Mouse (Mus musculus): ENCODE data around the gene Ttc28. TPM values are rescaled to one million over a fixed set of nuclear protein-coding genes. Genes with fewer than 3 reads are reported as not detected.
A peak's percentile ranks its signal among the peaks of the same experiment; 100 is the strongest.
"Not testable (repeated sequence)": the region's sequence is repeated elsewhere in the genome, so short reads cannot be mapped to it uniquely, and the experiment has no call there.

The Ttc28 gene
- polyA plus RNA-seq (2014; fragmentation: Nextera tagmentation; extraction: Ambion mirVana), result 13.0 and 14.0 TPM in 2 replicates

- peak; percentile 91 for ATAC-seq (replicated peaks; ENCODE audit: low FRiP score, low TSS enrichment, low read depth)
- Histone ChIP-seq H3K4me1 (replicated peaks; ENCODE audit: control insufficient read depth, insufficient read depth, low read length) (peaks cover 6% of the 10 kb centered on the region; the same call in 1 of the 2 replicates), H3K27ac (ENCODE audit: low read depth) (peak within 1 kb of the TSS; percentile 77), H3K4me3 (ENCODE audit: low read depth, low read length) (peak within 1 kb of the TSS; percentile 74), H3K4me2 (ENCODE audit: low read length) (peak within 1 kb of the TSS; percentile 89), H3K27me3 (replicated peaks; ENCODE audit: control insufficient read depth, insufficient read depth, low read length) (no peaks in the 10 kb centered on the region), H3K36me3 (ENCODE audit: control insufficient read depth, insufficient read depth, low read length) (no peaks in the 10 kb centered on the region; the same call in 1 of the 2 replicates), H3K9me3 (ENCODE audit: control insufficient read depth, low read length) (no peaks in the 10 kb centered on the region), H3K9ac (ENCODE audit: low read length) (peak within 1 kb of the TSS; percentile 90)
- under 1% methylated on average over 85 of the region's 101 CpGs for WGBS
- peak; percentile 94 for DNase-seq (ENCODE audit: low spot score)
Observed at GRCm38 (mm10) chr5:110879584-110880374, at the start of gene Ttc28. Ttc28 (plus strand) TSS chr5:110879803.

GRCm38 (mm10) chr5:110831036-110831720, 48.4 kb upstream of the Ttc28 start:
- H3K4me2 ChIP-seq (ENCODE audit: low read length), result no peak overlapping the region
- H3K36me3 ChIP-seq (ENCODE audit: control insufficient read depth, insufficient read depth, low read length), result peaks cover 11% of the 10 kb centered on the region; the same call in 1 of the 2 replicates
- H3K4me3 ChIP-seq (ENCODE audit: low read depth, low read length), result no peak overlapping the region
- no peaks in the 10 kb centered on the region for H3K27me3 ChIP-seq (replicated peaks; ENCODE audit: control insufficient read depth, insufficient read depth, low read length)
- no peak for DNase-seq (ENCODE audit: low spot score)
- H3K9ac ChIP-seq (ENCODE audit: low read length), result no peak overlapping the region
- H3K27ac ChIP-seq (ENCODE audit: low read depth), result no peak overlapping the region
- H3K9me3 ChIP-seq (ENCODE audit: control insufficient read depth, low read length), result no peaks in the 10 kb centered on the region
- WGBS, result 88% methylated on average over 5 of the region's 5 CpGs
- H3K4me1 ChIP-seq (replicated peaks; ENCODE audit: control insufficient read depth, insufficient read depth, low read length), result peaks cover 7% of the 10 kb centered on the region
- ATAC-seq (replicated peaks; ENCODE audit: low FRiP score, low TSS enrichment, low read depth), result no peak

- DNase-seq (ENCODE audit: low spot score) (peak; percentile 61), ATAC-seq (replicated peaks; ENCODE audit: low FRiP score, low TSS enrichment, low read depth) (no peak)
- Histone ChIP-seq H3K27ac (ENCODE audit: low read depth) (no peak overlapping the region), H3K9ac (ENCODE audit: low read length) (no peak overlapping the region), H3K36me3 (ENCODE audit: control insufficient read depth, insufficient read depth, low read length) (0 out of 2 replicates have a peak, but pooled peaks cover 7% of the 10 kb centered on the region), H3K27me3 (replicated peaks; ENCODE audit: control insufficient read depth, insufficient read depth, low read length) (no peaks in the 10 kb centered on the region), H3K4me1 (replicated peaks; ENCODE audit: control insufficient read depth, insufficient read depth, low read length) (peaks cover 11% of the 10 kb centered on the region), H3K4me3 (ENCODE audit: low read depth, low read length) (no peak overlapping the region), H3K9me3 (ENCODE audit: control insufficient read depth, low read length) (no peaks in the 10 kb centered on the region), H3K4me2 (ENCODE audit: low read length) (no peak overlapping the region)
- WGBS, result 14% methylated on average over 3 of the region's 3 CpGs
Observed at GRCm38 (mm10) chr5:110835959-110836358, 43.6 kb upstream of the Ttc28 start.

- H3K27ac ChIP-seq (ENCODE audit: low read depth); H3K4me2 ChIP-seq (ENCODE audit: low read length); DNase-seq (ENCODE audit: low spot score); ATAC-seq (replicated peaks; ENCODE audit: low FRiP score, low TSS enrichment, low read depth); H3K27me3 ChIP-seq (replicated peaks; ENCODE audit: control insufficient read depth, insufficient read depth, low read length); H3K9me3 ChIP-seq (ENCODE audit: control insufficient read depth, low read length); H3K9ac ChIP-seq (ENCODE audit: low read length); H3K4me3 ChIP-seq (ENCODE audit: low read depth, low read length): not testable (repeated sequence)
- H3K4me1 ChIP-seq (replicated peaks; ENCODE audit: control insufficient read depth, insufficient read depth, low read length), result peaks cover 11% of the 10 kb centered on the region
- WGBS, result 97% methylated on average over 5 of the region's 5 CpGs
- peaks cover 21% of the 10 kb centered on the region for H3K36me3 ChIP-seq (ENCODE audit: control insufficient read depth, insufficient read depth, low read length)
Observed at GRCm38 (mm10) chr5:110838016-110838415, 41.6 kb upstream of the Ttc28 start.

- Histone ChIP-seq H3K9me3 (ENCODE audit: control insufficient read depth, low read length) (no peaks in the 10 kb centered on the region), H3K27ac (ENCODE audit: low read depth) (peak overlapping the region; percentile 59; the same call in 1 of the 2 replicates), H3K9ac (ENCODE audit: low read length) (peak overlapping the region; percentile 73), H3K27me3 (replicated peaks; ENCODE audit: control insufficient read depth, insufficient read depth, low read length) (no peaks in the 10 kb centered on the region), H3K36me3 (ENCODE audit: control insufficient read depth, insufficient read depth, low read length) (peaks cover 17% of the 10 kb centered on the region), H3K4me3 (ENCODE audit: low read depth, low read length) (peak overlapping the region; percentile 62), H3K4me2 (ENCODE audit: low read length) (peak overlapping the region; percentile 79), H3K4me1 (replicated peaks; ENCODE audit: control insufficient read depth, insufficient read depth, low read length) (peaks cover 11% of the 10 kb centered on the region)
- DNase-seq (ENCODE audit: low spot score) (no peak), ATAC-seq (replicated peaks; ENCODE audit: low FRiP score, low TSS enrichment, low read depth) (no peak; the same call in 1 of the 2 replicates)
- WGBS, result 4% methylated on average over 28 of the region's 28 CpGs
Observed at GRCm38 (mm10) chr5:110839038-110839677, 40.4 kb upstream of the Ttc28 start.

- Histone ChIP-seq H3K27me3 (replicated peaks; ENCODE audit: control insufficient read depth, insufficient read depth, low read length) (no peaks in the 10 kb centered on the region), H3K4me1 (replicated peaks; ENCODE audit: control insufficient read depth, insufficient read depth, low read length) (peaks cover 11% of the 10 kb centered on the region), H3K4me3 (ENCODE audit: low read depth, low read length) (peak within 1 kb of the TSS; percentile 62), H3K9ac (ENCODE audit: low read length) (peak within 1 kb of the TSS; percentile 73), H3K27ac (ENCODE audit: low read depth) (peak within 1 kb of the TSS; percentile 83), H3K4me2 (ENCODE audit: low read length) (peak within 1 kb of the TSS; percentile 79), H3K36me3 (ENCODE audit: control insufficient read depth, insufficient read depth, low read length) (peaks cover 17% of the 10 kb centered on the region), H3K9me3 (ENCODE audit: control insufficient read depth, low read length) (no peaks in the 10 kb centered on the region)
- DNase-seq (ENCODE audit: low spot score), result peak; percentile 95
- ATAC-seq (replicated peaks; ENCODE audit: low FRiP score, low TSS enrichment, low read depth), result peak; percentile 99
- under 1% methylated on average over 41 of the region's 41 CpGs for WGBS
Observed at GRCm38 (mm10) chr5:110839678-110840365, 39.8 kb upstream of the Ttc28 start, which contains the start of the genes Hscb and Chek2. Hscb (minus strand) TSS chr5:110839777. Chek2 (plus strand) TSS chr5:110839979.

- Histone ChIP-seq H3K4me3 (ENCODE audit: low read depth, low read length) (peak overlapping the region; percentile 62), H3K27ac (ENCODE audit: low read depth) (peak overlapping the region; percentile 83), H3K4me2 (ENCODE audit: low read length) (peak overlapping the region; percentile 60), H3K9ac (ENCODE audit: low read length) (peak overlapping the region; percentile 56), H3K27me3 (replicated peaks; ENCODE audit: control insufficient read depth, insufficient read depth, low read length) (no peaks in the 10 kb centered on the region), H3K4me1 (replicated peaks; ENCODE audit: control insufficient read depth, insufficient read depth, low read length) (peaks cover 11% of the 10 kb centered on the region), H3K9me3 (ENCODE audit: control insufficient read depth, low read length) (no peaks in the 10 kb centered on the region), H3K36me3 (ENCODE audit: control insufficient read depth, insufficient read depth, low read length) (peaks cover 21% of the 10 kb centered on the region)
- ATAC-seq (replicated peaks; ENCODE audit: low FRiP score, low TSS enrichment, low read depth) (no peak), DNase-seq (ENCODE audit: low spot score) (peak; percentile 67)
- 9% methylated on average over 4 of the region's 4 CpGs for WGBS
Observed at GRCm38 (mm10) chr5:110840465-110840864, 39.1 kb upstream of the Ttc28 start.

Measured in intestine, embryonic 14.5 days (tissue).